Mouse (Mus musculus) testis, postnatal 14 days (tissue): ENCODE data around the gene Ltbp1.

ENCODE experiments used
- DNase-seq: peaks from one replicate; pipeline ENCODE4 v3.0.0; 2021; ENCODE audit warnings: low spot score

Ltbp1 gene

GRCm38 (mm10) chr17:75067314-75067713, 61.9 kb downstream of the Ltbp1 start:
- no peak for DNase-seq

GRCm38 (mm10) chr17:75069232-75069631, 63.9 kb downstream of the Ltbp1 start:
- DNase-seq, result no peak

GRCm38 (mm10) chr17:75071174-75071573, 65.8 kb downstream of the Ltbp1 start:
- peak; percentile 14 for DNase-seq

GRCm38 (mm10) chr17:75071749-75072148, 66.4 kb downstream of the Ltbp1 start:
- DNase-seq, result peak; percentile 33

GRCm38 (mm10) chr17:75073887-75074286, 68.5 kb downstream of the Ltbp1 start:
- DNase-seq, result peak; percentile 27

- DNase-seq, result peak; percentile 26
Observed at GRCm38 (mm10) chr17:75074978-75075699, 69.8 kb downstream of the Ltbp1 start.

GRCm38 (mm10) chr17:75081401-75081800, 76.0 kb downstream of the Ltbp1 start:
- DNase-seq, result no peak

- no peak for DNase-seq
Observed at GRCm38 (mm10) chr17:75082449-75082848, 77.1 kb downstream of the Ltbp1 start.

- no peak for DNase-seq
Observed at GRCm38 (mm10) chr17:75087296-75087941, 82.1 kb downstream of the Ltbp1 start.

- DNase-seq, result no peak
Observed at GRCm38 (mm10) chr17:75088232-75088631, 82.9 kb downstream of the Ltbp1 start.

GRCm38 (mm10) chr17:75088727-75089126, 83.4 kb downstream of the Ltbp1 start:
- no peak for DNase-seq

GRCm38 (mm10) chr17:75090556-75090955, 85.2 kb downstream of the Ltbp1 start:
- DNase-seq, result no peak

GRCm38 (mm10) chr17:75093563-75093962, 88.2 kb downstream of the Ltbp1 start:
- no peak for DNase-seq

- DNase-seq, result no peak
Observed at GRCm38 (mm10) chr17:75094591-75094990, 89.2 kb downstream of the Ltbp1 start.

GRCm38 (mm10) chr17:75096727-75097126, 91.4 kb downstream of the Ltbp1 start:
- no peak for DNase-seq

GRCm38 (mm10) chr17:75097367-75097766, 92.0 kb downstream of the Ltbp1 start:
- DNase-seq, result no peak

- DNase-seq, result no peak
Observed at GRCm38 (mm10) chr17:75101215-75101614, 95.8 kb downstream of the Ltbp1 start.

GRCm38 (mm10) chr17:75101994-75102393, 96.6 kb downstream of the Ltbp1 start:
- DNase-seq, result no peak

GRCm38 (mm10) chr17:75107412-75107811, 102.0 kb downstream of the Ltbp1 start:
- DNase-seq, result no peak

- DNase-seq, result no peak
Observed at GRCm38 (mm10) chr17:75107879-75108278, 102.5 kb downstream of the Ltbp1 start.

GRCm38 (mm10) chr17:75109081-75109716, 103.8 kb downstream of the Ltbp1 start:
- no peak for DNase-seq

- no peak for DNase-seq
Observed at GRCm38 (mm10) chr17:75110252-75111205, 105.2 kb downstream of the Ltbp1 start.
